Mouse (Mus musculus): Measurements from ENCODE around the gene Cpd. TPM values are rescaled to one million over a fixed set of nuclear protein-coding genes. Genes with fewer than 3 reads are reported as not detected.

Gene Cpd
- polyA plus RNA-seq, 1 experiment from 2014 or later = 4.7 TPM

DNA sequence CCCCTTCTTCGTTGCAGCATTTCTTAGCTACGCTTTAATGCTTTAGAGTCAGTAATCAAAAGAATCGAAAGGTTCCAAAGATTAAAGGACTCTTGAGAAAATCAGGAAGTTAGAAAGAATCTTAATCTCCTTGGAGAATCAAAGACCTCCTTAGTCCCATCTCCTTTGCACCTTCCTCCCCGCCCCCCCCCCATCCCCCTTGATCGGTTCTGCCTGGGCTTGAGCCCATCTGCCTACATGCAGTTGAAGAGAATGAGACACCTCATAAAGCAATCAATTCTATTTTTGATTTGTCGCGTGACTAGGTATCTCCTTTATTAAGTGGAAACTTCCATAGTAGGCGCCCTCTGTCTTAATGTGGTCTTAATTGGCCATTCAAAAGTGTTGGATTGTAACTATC lies 536 bp upstream of the Cpd start:
- H3K4me3 ChIP-seq (replicated peaks) = peak overlapping the region; percentile 95
- H3K36me3 ChIP-seq (replicated peaks) = no peaks in the 10 kb centered on the region
- H3K4me2 ChIP-seq = peak overlapping the region; percentile 98
- peaks cover 17% of the 10 kb centered on the region; the same call in 1 of the 2 replicates for H3K27me3 ChIP-seq
- H3K9me3 ChIP-seq (replicated peaks) = no peaks in the 10 kb centered on the region
- H3K27ac ChIP-seq (replicated peaks) = no peak overlapping the region
- H3K9ac ChIP-seq = peak overlapping the region; percentile 29
- ATAC-seq (ENCODE audit: insufficient read depth) = no peak
- WGBS (ENCODE audit: insufficient replicate concordance) = 19% methylated on average over 8 of the region's 8 CpGs
- peaks cover 42% of the 10 kb centered on the region for H3K4me1 ChIP-seq (replicated peaks)

DNA sequence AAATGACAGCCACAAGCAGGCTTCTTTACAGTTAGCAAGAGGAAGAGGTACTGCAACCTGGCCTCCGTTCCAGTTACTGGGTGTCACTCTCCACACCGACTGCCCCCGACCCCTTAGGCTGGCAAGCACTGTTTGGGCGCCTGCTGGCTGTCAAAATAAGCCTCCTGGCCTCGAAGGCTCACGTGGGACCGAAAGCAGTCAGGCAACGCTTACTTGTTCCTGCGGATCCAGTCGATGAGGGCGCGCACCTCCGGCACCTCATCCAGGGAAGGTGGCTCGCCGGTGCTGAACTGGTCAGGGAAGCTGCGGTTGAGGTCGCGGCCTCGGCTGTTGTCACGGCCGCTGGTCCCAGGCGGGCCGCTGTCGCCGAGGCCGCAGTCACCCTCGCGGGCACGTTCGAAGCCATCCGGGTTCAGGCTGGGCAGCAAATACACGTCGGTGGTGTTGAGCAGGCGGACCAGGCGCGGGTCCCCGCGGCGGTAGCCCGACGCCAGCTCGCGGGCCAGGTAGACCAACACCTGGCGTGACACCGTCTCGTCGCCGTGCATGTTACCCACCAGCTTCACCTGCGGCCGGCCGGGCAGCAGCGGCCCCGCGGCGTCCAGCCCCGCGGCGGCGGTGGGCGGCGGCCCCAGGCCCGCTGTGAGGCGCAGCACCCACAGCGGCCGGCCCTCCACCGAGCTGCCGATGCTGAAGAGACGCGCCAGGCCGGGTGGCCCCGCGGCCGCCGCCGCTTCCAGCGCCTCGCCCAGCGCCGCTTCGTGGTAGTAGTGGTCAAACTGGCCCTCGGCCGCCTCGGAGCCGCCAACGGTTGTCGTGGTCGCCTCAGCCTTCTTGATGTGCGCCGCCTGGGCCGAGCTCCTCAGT lies 574 bp downstream of the Cpd start:
- Histone ChIP-seq H3K4me2 (peak overlapping the region; percentile 98), H3K27me3 (peaks cover 17% of the 10 kb centered on the region; the same call in 1 of the 2 replicates), H3K9me3 (replicated peaks) (no peaks in the 10 kb centered on the region), H3K4me3 (replicated peaks) (peak overlapping the region; percentile 95), H3K4me1 (replicated peaks) (peaks cover 49% of the 10 kb centered on the region), H3K9ac (peak overlapping the region; percentile 88), H3K27ac (replicated peaks) (peak overlapping the region; percentile 82), H3K36me3 (replicated peaks) (no peaks in the 10 kb centered on the region)
- WGBS (ENCODE audit: insufficient replicate concordance) = under 1% methylated on average over 88 of the region's 90 CpGs
- ATAC-seq (ENCODE audit: insufficient read depth) = peak; percentile 82

DNA sequence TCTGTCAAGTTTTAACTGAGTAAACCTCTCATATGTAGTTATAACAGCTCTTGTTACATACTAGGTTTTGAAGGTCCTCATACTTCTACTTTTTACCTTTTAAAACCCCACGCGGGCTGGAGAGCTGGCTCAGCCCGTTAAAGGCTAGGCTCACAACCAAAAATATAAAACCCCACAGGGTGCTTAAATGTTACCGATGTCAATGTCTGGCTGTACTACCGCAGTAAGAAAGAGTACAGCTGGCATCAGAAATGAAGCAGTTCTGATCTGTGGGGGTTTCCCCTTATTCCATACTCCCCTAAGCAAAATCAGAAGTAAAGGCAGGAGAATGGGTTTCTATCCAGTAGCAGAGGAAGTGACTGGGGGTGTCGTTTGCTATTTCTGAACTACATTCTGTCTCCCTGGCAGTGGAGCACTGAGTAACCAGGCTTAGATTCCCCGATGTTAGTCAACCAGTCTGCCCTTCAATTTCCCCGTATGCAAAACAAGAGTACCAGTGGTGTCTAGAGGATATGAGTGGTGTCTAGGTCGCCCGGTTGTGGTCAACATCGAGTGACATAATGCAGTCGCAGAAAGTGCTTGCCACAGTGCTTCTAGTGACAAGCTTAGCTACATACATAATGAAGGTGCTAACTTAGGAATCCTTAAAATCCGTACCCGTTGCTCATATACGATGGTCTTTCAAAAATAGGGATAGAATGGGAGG lies 1.4 kb downstream of the Cpd start:
- Histone ChIP-seq H3K4me3 (replicated peaks) (peak overlapping the region; percentile 95), H3K4me2 (peak overlapping the region; percentile 98), H3K36me3 (replicated peaks) (no peaks in the 10 kb centered on the region), H3K9ac (peak overlapping the region; percentile 88), H3K27me3 (peaks cover 17% of the 10 kb centered on the region; the same call in 1 of the 2 replicates), H3K4me1 (replicated peaks) (peaks cover 53% of the 10 kb centered on the region), H3K27ac (replicated peaks) (peak overlapping the region; percentile 82), H3K9me3 (replicated peaks) (no peaks in the 10 kb centered on the region)
- ATAC-seq (ENCODE audit: insufficient read depth) = no peak
- 21% methylated on average over 15 of the region's 15 CpGs for WGBS (ENCODE audit: insufficient replicate concordance)

DNA sequence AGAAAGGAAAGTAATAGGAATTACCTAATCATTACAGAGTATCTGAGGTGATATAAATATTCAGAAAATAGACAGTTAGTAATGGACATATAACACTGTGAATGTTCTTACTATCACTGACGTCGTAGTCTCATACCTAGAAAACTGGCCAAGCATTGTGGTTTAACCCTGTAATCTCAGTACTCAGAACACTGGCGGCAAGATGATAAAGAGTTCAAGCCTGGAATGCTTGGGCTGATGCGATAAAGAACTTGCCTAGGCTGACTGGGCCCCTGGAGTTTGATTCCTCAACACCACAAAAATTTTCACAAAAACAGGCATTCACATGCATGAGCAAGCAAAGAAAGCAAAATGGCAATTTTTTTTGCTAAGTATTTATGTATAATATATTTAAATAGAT lies 8.2 kb downstream of the Cpd start:
- Histone ChIP-seq H3K4me2 (peak overlapping the region; percentile 7; the same call in 1 of the 2 replicates), H3K9ac (no peak overlapping the region), H3K27me3 (no peaks in the 10 kb centered on the region), H3K4me1 (replicated peaks) (peaks cover 62% of the 10 kb centered on the region), H3K36me3 (replicated peaks) (peaks cover 15% of the 10 kb centered on the region), H3K4me3 (replicated peaks) (no peak overlapping the region), H3K27ac (replicated peaks) (no peak overlapping the region), H3K9me3 (replicated peaks) (no peaks in the 10 kb centered on the region)
- peak; percentile 76 for ATAC-seq (ENCODE audit: insufficient read depth)
- WGBS (ENCODE audit: insufficient replicate concordance) = 17% methylated on average over 4 of the region's 4 CpGs

DNA sequence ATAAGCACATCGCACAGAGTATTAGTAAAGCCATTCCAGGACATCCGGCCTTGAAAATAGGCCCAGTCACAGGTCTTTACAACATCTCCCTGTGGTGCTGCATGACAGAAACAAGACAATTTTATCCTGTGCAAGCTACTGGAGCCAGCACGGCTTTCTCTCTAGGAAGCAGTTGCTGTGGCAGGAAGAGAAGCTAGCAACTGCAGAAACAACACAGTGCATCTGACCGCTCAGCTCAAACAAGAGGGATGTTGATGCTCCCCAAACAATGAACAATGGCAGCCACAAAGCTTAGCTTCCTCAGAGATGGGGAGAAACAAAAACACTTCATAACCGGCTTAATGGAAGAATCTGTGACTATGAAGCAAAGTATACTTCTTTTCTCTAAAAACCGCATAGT lies 10.5 kb downstream of the Cpd start:
- no peaks in the 10 kb centered on the region for H3K27me3 ChIP-seq
- no peak overlapping the region for H3K4me3 ChIP-seq (replicated peaks)
- H3K4me1 ChIP-seq (replicated peaks) = peaks cover 48% of the 10 kb centered on the region
- 69% methylated on average over 6 of the region's 6 CpGs for WGBS (ENCODE audit: insufficient replicate concordance)
- no peak overlapping the region for H3K9ac ChIP-seq
- peaks cover 15% of the 10 kb centered on the region for H3K36me3 ChIP-seq (replicated peaks)
- H3K27ac ChIP-seq (replicated peaks) = peak overlapping the region; percentile 58; the same call in 1 of the 2 replicates
- no peak for ATAC-seq (ENCODE audit: insufficient read depth)
- peak overlapping the region; percentile 47 for H3K4me2 ChIP-seq
- no peaks in the 10 kb centered on the region for H3K9me3 ChIP-seq (replicated peaks)

DNA sequence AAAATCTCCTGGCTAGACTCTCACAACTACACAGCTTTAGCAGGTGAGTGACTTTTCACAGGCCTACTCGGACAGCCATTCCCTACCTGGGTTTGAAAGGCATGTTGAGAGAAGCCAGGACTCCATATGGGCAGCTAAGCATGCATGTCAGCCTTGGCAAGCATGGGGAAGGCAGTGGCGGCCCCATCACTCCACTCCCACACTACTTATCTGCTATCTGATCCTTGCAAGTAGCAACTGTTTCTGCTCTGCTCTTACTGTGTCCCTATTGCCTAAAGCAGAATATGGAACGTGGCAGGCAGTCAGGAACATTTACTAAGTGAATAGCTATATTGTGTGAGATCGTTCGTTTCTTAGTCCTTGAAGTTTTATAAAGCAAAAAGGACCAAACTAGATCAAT lies 10.9 kb downstream of the Cpd start:
- H3K9ac ChIP-seq = no peak overlapping the region
- ATAC-seq (ENCODE audit: insufficient read depth) = peak; percentile 72
- no peak overlapping the region for H3K4me3 ChIP-seq (replicated peaks)
- no peaks in the 10 kb centered on the region for H3K27me3 ChIP-seq
- H3K4me2 ChIP-seq = peak overlapping the region; percentile 47
- 38% methylated on average over 5 of the region's 5 CpGs for WGBS (ENCODE audit: insufficient replicate concordance)
- peak overlapping the region; percentile 58 for H3K27ac ChIP-seq (replicated peaks)
- no peaks in the 10 kb centered on the region for H3K9me3 ChIP-seq (replicated peaks)
- peaks cover 15% of the 10 kb centered on the region for H3K36me3 ChIP-seq (replicated peaks)
- peaks cover 46% of the 10 kb centered on the region for H3K4me1 ChIP-seq (replicated peaks)

DNA sequence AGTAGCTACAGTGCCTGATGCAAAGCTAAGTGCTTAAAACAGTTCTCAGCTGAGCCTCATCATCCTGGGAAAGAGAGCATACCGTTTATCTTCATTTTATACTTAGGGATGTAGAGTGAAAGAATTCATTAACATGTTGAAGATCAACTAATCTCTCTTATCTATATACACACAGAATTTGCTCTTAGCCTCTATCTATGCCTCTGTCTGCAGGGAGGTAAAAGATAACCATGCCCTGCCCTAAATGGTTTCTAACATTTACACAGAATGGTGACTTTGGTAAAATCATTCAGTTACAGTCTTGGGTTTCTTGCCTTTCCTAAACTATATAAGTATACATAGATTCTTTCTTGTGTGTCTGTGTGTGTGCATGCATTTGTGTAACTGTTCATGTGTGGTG lies 12.2 kb downstream of the Cpd start:
- H3K4me2 ChIP-seq = peak overlapping the region; percentile 47; the same call in 1 of the 2 replicates
- peak overlapping the region; percentile 58 for H3K27ac ChIP-seq (replicated peaks)
- H3K27me3 ChIP-seq = no peaks in the 10 kb centered on the region
- peak; percentile 73 for ATAC-seq (ENCODE audit: insufficient read depth)
- H3K9ac ChIP-seq = no peak overlapping the region
- H3K4me3 ChIP-seq (replicated peaks) = no peak overlapping the region
- H3K4me1 ChIP-seq (replicated peaks) = peaks cover 39% of the 10 kb centered on the region
- peaks cover 11% of the 10 kb centered on the region for H3K36me3 ChIP-seq (replicated peaks)
- 4% methylated on average over 1 of the region's 1 CpGs for WGBS (ENCODE audit: insufficient replicate concordance)
- H3K9me3 ChIP-seq (replicated peaks) = no peaks in the 10 kb centered on the region

DNA sequence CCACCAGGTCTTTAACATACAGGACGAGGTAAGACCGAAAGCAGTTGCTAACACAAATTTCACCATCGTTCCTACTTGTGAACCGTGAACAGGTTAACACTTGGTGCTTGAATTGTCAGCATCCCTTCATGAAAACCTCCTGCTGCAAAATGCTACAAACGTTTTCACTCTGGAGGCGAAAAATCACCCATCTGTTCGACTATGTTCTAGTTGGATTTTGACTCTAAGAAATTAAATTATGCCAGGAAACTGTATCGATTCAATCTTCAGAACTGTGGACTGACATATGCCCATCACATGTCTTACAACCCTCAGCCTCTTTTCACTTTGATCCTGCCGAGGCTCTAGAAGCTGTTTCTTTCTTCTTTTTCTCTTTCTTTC lies 21.9 kb downstream of the Cpd start:
- Histone ChIP-seq H3K27ac (replicated peaks) (no peak overlapping the region), H3K36me3 (replicated peaks) (no peaks in the 10 kb centered on the region), H3K4me1 (replicated peaks) (peaks cover 28% of the 10 kb centered on the region), H3K9ac (no peak overlapping the region), H3K4me3 (replicated peaks) (no peak overlapping the region), H3K4me2 (no peak overlapping the region), H3K9me3 (replicated peaks) (no peaks in the 10 kb centered on the region), H3K27me3 (no peaks in the 10 kb centered on the region)
- WGBS (ENCODE audit: insufficient replicate concordance) = 70% methylated on average over 9 of the region's 9 CpGs
- ATAC-seq (ENCODE audit: insufficient read depth) = no peak

DNA sequence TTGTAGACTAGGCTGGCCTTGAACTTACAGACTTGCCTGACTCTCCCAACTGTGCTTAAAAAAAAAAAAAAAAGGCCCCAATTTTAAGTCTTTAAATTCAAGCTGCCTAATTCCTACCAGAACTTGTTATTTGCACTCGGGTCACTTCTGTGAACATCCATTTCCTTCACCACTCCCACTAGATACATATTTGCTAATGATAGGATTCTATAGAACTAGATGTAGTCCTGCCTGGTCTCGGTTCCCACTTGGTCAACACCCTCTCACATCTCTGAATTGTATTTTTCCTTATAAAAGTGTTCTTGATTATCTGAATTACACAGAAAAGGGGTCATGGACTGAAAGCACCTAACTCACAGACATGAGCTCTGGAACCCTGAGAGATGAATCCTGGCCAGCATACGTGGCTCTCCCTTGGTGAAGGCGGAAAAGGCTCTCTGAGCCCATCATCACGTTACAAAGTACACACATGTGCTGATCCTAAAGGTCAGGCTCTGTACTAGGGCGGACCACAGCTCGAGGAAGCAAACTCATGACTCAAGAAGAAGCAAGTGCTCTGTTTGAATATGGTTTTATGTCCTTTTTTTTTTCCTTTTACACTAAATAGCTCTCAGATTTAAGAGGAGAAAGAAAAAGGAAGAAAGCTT lies 22.5 kb downstream of the Cpd start:
- Histone ChIP-seq H3K27ac (replicated peaks) (no peak overlapping the region), H3K4me1 (replicated peaks) (peaks cover 28% of the 10 kb centered on the region), H3K4me2 (no peak overlapping the region), H3K4me3 (replicated peaks) (no peak overlapping the region), H3K36me3 (replicated peaks) (no peaks in the 10 kb centered on the region), H3K9ac (no peak overlapping the region), H3K27me3 (no peaks in the 10 kb centered on the region), H3K9me3 (replicated peaks) (no peaks in the 10 kb centered on the region)
- ATAC-seq (ENCODE audit: insufficient read depth) = no peak
- 73% methylated on average over 7 of the region's 7 CpGs for whole genome bisulfite sequencing (ENCODE audit: insufficient replicate concordance)

DNA sequence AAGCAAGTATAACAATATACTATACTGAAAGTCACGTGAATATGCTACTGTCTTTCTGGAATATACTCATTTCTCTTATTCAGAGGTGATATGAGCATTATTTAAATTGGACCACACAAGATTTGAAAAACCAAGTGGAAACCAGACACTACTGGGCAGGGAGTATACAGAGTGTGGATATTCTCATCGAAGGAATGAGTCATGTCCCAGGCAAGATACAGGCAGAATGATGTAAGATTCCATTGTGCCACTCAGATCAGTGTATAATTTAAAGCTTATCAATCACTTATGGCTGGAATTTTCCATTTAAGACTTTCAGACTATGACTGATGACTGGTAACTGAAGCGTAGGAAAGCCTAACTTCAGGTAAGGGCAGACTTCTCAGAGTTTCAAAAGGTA lies 23.2 kb downstream of the Cpd start:
- no peak overlapping the region for H3K9ac ChIP-seq
- no peak overlapping the region for H3K4me2 ChIP-seq
- H3K9me3 ChIP-seq (replicated peaks) = no peaks in the 10 kb centered on the region
- no peak overlapping the region for H3K27ac ChIP-seq (replicated peaks)
- H3K4me1 ChIP-seq (replicated peaks) = peaks cover 28% of the 10 kb centered on the region
- H3K4me3 ChIP-seq (replicated peaks) = no peak overlapping the region
- WGBS (ENCODE audit: insufficient replicate concordance) = 79% methylated on average over 3 of the region's 3 CpGs
- H3K27me3 ChIP-seq = no peaks in the 10 kb centered on the region
- H3K36me3 ChIP-seq (replicated peaks) = no peaks in the 10 kb centered on the region
- no peak for ATAC-seq (ENCODE audit: insufficient read depth)

DNA sequence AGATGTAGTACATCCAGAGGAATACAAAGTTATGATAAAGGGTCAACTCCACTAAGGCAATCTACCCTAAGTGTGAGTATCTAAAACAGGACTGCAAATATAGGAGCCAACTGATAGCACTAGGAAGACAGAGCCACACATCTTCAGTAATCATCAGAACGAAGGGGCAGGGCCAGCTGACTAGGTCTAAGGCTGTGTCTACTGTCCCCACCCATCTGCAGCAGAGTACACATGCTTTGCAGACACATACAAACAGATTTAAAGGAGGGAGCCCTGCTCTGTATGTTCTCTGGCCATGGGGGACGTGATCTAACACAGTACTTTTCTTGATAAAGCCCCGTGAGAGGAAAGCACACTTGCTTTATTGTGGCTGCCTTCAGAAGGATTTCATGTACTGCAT lies 25.5 kb downstream of the Cpd start:
- no peaks in the 10 kb centered on the region for H3K36me3 ChIP-seq (replicated peaks)
- H3K27me3 ChIP-seq = no peaks in the 10 kb centered on the region
- no peak overlapping the region for H3K27ac ChIP-seq (replicated peaks)
- H3K4me1 ChIP-seq (replicated peaks) = peaks cover 34% of the 10 kb centered on the region
- H3K9ac ChIP-seq = no peak overlapping the region
- no peaks in the 10 kb centered on the region for H3K9me3 ChIP-seq (replicated peaks)
- no peak overlapping the region for H3K4me2 ChIP-seq
- ATAC-seq (ENCODE audit: insufficient read depth) = peak; percentile 84
- no peak overlapping the region for H3K4me3 ChIP-seq (replicated peaks)
- 36% methylated on average over 3 of the region's 3 CpGs for WGBS (ENCODE audit: insufficient replicate concordance)

Data from liver, embryonic 15.5 days (tissue).